31 mouse cellular contexts compared by ENCODE assay signal in genomic region chr2:34573073-34573472, GRCm38 (mm10).
DNase-seq lines count a peak whose midpoint lies in the region; ATAC-seq and TF ChIP-seq lines count a peak whose summit lies in the region.
"Had no signal": no experiment of that assay in that cellular context is flagged by ENCODE, and none has a peak within 500 bp of the region (broad histone marks: within the 10 kb centered on the region; RNA-seq: fewer than 3 reads in every experiment).

No protein-coding gene starts in this region.

- no peaks in the 10 kb centered on the region for H3K36me3 ChIP-seq in kidney, embryonic 14.5 days (ENCODE audit: control insufficient read depth, insufficient read depth, low read length)
- no peaks in the 10 kb centered on the region for H3K36me3 ChIP-seq in kidney, adult 2 months (ENCODE audit: control insufficient read depth, insufficient read depth, low read length)
- H3K36me3 ChIP-seq in stomach, embryonic 14.5 days (ENCODE audit: control insufficient read depth, insufficient read depth, low read length), result no peaks in the 10 kb centered on the region
- H3K36me3 ChIP-seq in stomach, postnatal 0 days (ENCODE audit: control insufficient read depth, insufficient read depth, low read length), result no peaks in the 10 kb centered on the region
- no peaks in the 10 kb centered on the region for H3K36me3 ChIP-seq in midbrain, embryonic 10.5 days
- H3K36me3 ChIP-seq: hindbrain, embryonic 10.5 days; hindbrain, embryonic 15.5 days; intestine, embryonic 15.5 days; limb, embryonic 15.5 days; midbrain, embryonic 15.5 days; stomach, embryonic 15.5 days had no signal

- no peak overlapping the region for H3K27ac ChIP-seq in kidney, embryonic 14.5 days (ENCODE audit: low read depth, low read length)
- no peak overlapping the region for H3K27ac ChIP-seq in kidney, adult 2 months (ENCODE audit: insufficient read depth, low read depth, low read length)
- H3K27ac ChIP-seq in stomach, embryonic 14.5 days (ENCODE audit: low read length), result no peak overlapping the region
- no peak overlapping the region for H3K27ac ChIP-seq in stomach, postnatal 0 days (replicated peaks)
- no peak overlapping the region for H3K27ac ChIP-seq in midbrain, embryonic 10.5 days (replicated peaks)
- H3K27ac ChIP-seq: forebrain, embryonic 13.5 days; hindbrain, embryonic 10.5 days; hindbrain, embryonic 15.5 days; intestine, embryonic 15.5 days; left cerebral cortex, adult 2 months; limb, embryonic 15.5 days; liver, embryonic 13.5 days; midbrain, embryonic 15.5 days; stomach, embryonic 15.5 days had no signal

- no peak overlapping the region for H3K4me3 ChIP-seq in kidney, embryonic 14.5 days (ENCODE audit: low read length)
- H3K4me3 ChIP-seq in kidney, adult 2 months (ENCODE audit: insufficient read depth, low read depth, low read length), result no peak overlapping the region
- no peak overlapping the region for H3K4me3 ChIP-seq in stomach, embryonic 14.5 days (ENCODE audit: low read depth, low read length)
- H3K4me3 ChIP-seq in stomach, postnatal 0 days (ENCODE audit: low read depth, low read length), result no peak overlapping the region
- H3K4me3 ChIP-seq in midbrain, embryonic 10.5 days, result no peak overlapping the region
- H3K4me3 ChIP-seq: forebrain, embryonic 13.5 days; hindbrain, embryonic 10.5 days; hindbrain, embryonic 15.5 days; intestine, embryonic 15.5 days; left cerebral cortex, adult 2 months; limb, embryonic 15.5 days; liver, embryonic 13.5 days; megakaryocyte, embryonic 14.5 days; midbrain, embryonic 15.5 days; stomach, embryonic 15.5 days had no signal

- no peak overlapping the region for H3K4me2 ChIP-seq in kidney, embryonic 14.5 days (replicated peaks; ENCODE audit: low read depth, low read length)
- H3K4me2 ChIP-seq in stomach, embryonic 14.5 days (replicated peaks; ENCODE audit: low read depth, low read length), result no peak overlapping the region
- no peak overlapping the region for H3K4me2 ChIP-seq in stomach, postnatal 0 days (replicated peaks; ENCODE audit: low read depth)
- H3K4me2 ChIP-seq: forebrain, embryonic 13.5 days; hindbrain, embryonic 15.5 days; intestine, embryonic 15.5 days; limb, embryonic 15.5 days; liver, embryonic 13.5 days; midbrain, embryonic 15.5 days; stomach, embryonic 15.5 days had no signal

- H3K9me3 ChIP-seq in kidney, embryonic 14.5 days (ENCODE audit: control insufficient read depth, low read length), result no peaks in the 10 kb centered on the region
- H3K9me3 ChIP-seq in stomach, embryonic 14.5 days (ENCODE audit: control insufficient read depth, low read depth, low read length), result no peaks in the 10 kb centered on the region
- H3K9me3 ChIP-seq in stomach, postnatal 0 days (ENCODE audit: control insufficient read depth, low read length), result no peaks in the 10 kb centered on the region
- H3K9me3 ChIP-seq in midbrain, embryonic 10.5 days (replicated peaks), result no peaks in the 10 kb centered on the region
- H3K9me3 ChIP-seq: forebrain, embryonic 13.5 days; hindbrain, embryonic 10.5 days; hindbrain, embryonic 15.5 days; intestine, embryonic 15.5 days; limb, embryonic 15.5 days; liver, embryonic 13.5 days; megakaryocyte, embryonic 14.5 days; midbrain, embryonic 15.5 days; stomach, embryonic 15.5 days had no signal

- ATAC-seq in kidney, embryonic 14.5 days (ENCODE audit: low FRiP score, low TSS enrichment), result peak; percentile 88
- peak; percentile 67; the same call in 1 of the 2 replicates for ATAC-seq in stomach, embryonic 14.5 days (ENCODE audit: insufficient number of reproducible peaks, insufficient read depth, low FRiP score, low read depth)
- no peak for ATAC-seq in stomach, postnatal 0 days (ENCODE audit: low FRiP score, low TSS enrichment)
- ATAC-seq in monocyte, adult 5-6 weeks (replicated peaks; ENCODE audit: insufficient number of reproducible peaks, low FRiP score, low TSS enrichment, poor library complexity, severe bottlenecking), result no peak
- ATAC-seq: forebrain, embryonic 13.5 days; intestine, embryonic 15.5 days; lung, postnatal 0 days; midbrain, embryonic 15.5 days; Patski had no signal

- DNase-seq in kidney, adult 2 months, result no peak
- DNase-seq in stomach, postnatal 0 days (ENCODE audit: low spot score), result no peak
- DNase-seq in mesoderm, embryonic 11.5 days (ENCODE audit: low read depth, low spot score), result peak; percentile 73
- no peak for DNase-seq in midbrain, embryonic 10.5 days (ENCODE audit: low spot score)
- DNase-seq: adrenal gland, postnatal 10 days; cerebellum, adult 11 months; cerebellum, adult 9-10 months; cerebellum, postnatal 36 days; gastrocnemius, postnatal 14 days; heart, postnatal 14 days; liver, embryonic 13.5 days; lung, adult 18-20 months; lung, postnatal 4 days; retina, postnatal 1 day; right cerebral cortex, postnatal 14 days; thymus, adult 18-20 months; thymus, postnatal 25 days had no signal

- no peak for TF ChIP-seq POLR2A in kidney, adult 2 months (IDR thresholded peaks at IDR 0.05; ENCODE audit: low read depth, low read length)

- H3K9ac ChIP-seq in kidney, embryonic 14.5 days (ENCODE audit: low read depth, low read length), result no peak overlapping the region
- no peak overlapping the region for H3K9ac ChIP-seq in stomach, embryonic 14.5 days (replicated peaks; ENCODE audit: low read depth, low read length)
- no peak overlapping the region for H3K9ac ChIP-seq in stomach, postnatal 0 days (ENCODE audit: low read length)
- H3K9ac ChIP-seq: forebrain, embryonic 13.5 days; hindbrain, embryonic 15.5 days; intestine, embryonic 15.5 days; limb, embryonic 15.5 days; liver, embryonic 13.5 days; midbrain, embryonic 15.5 days; stomach, embryonic 15.5 days had no signal

- TF ChIP-seq EP300 in stomach, postnatal 0 days (optimal IDR thresholded peaks at IDR 0.05), result no peak

- WGBS in kidney, embryonic 14.5 days, result 18% methylated on average over 4 of the region's 4 CpGs
- 75% methylated on average over 4 of the region's 4 CpGs for WGBS in kidney, adult 2 months
- 18% methylated on average over 4 of the region's 4 CpGs for WGBS in stomach, embryonic 14.5 days
- 47% methylated on average over 4 of the region's 4 CpGs for WGBS in stomach, postnatal 0 days
- WGBS in midbrain, embryonic 10.5 days, result 85% methylated on average over 4 of the region's 4 CpGs

- no peaks in the 10 kb centered on the region for H3K27me3 ChIP-seq in kidney, embryonic 14.5 days (ENCODE audit: control insufficient read depth, insufficient read depth, low read length)
- H3K27me3 ChIP-seq in kidney, adult 2 months (replicated peaks; ENCODE audit: control insufficient read depth, insufficient read depth, low read length), result no peaks in the 10 kb centered on the region
- H3K27me3 ChIP-seq in stomach, embryonic 14.5 days (ENCODE audit: control insufficient read depth, insufficient read depth, low read length), result no peaks in the 10 kb centered on the region
- H3K27me3 ChIP-seq in stomach, postnatal 0 days (ENCODE audit: control insufficient read depth, insufficient read depth, low read length), result no peaks in the 10 kb centered on the region
- peaks cover 55% of the 10 kb centered on the region for H3K27me3 ChIP-seq in midbrain, embryonic 10.5 days (ENCODE audit: low read depth, poor library complexity, severe bottlenecking)
- H3K27me3 ChIP-seq: hindbrain, embryonic 15.5 days; intestine, embryonic 15.5 days; liver, embryonic 13.5 days; megakaryocyte, embryonic 14.5 days; Patski; stomach, embryonic 15.5 days had no signal

- H3K4me1 ChIP-seq in kidney, embryonic 14.5 days (ENCODE audit: control insufficient read depth, insufficient read depth, low read length), result peaks cover 24% of the 10 kb centered on the region
- peaks cover 22% of the 10 kb centered on the region; the same call in 1 of the 2 replicates for H3K4me1 ChIP-seq in kidney, adult 2 months (ENCODE audit: control insufficient read depth, insufficient read depth, low read length)
- H3K4me1 ChIP-seq in stomach, embryonic 14.5 days (ENCODE audit: control insufficient read depth, insufficient read depth, low read length), result peaks cover 20% of the 10 kb centered on the region; the same call in 1 of the 2 replicates
- H3K4me1 ChIP-seq in stomach, postnatal 0 days (replicated peaks; ENCODE audit: control insufficient read depth, insufficient read depth), result peaks cover 6% of the 10 kb centered on the region; the same call in 1 of the 2 replicates
- peaks cover 36% of the 10 kb centered on the region for H3K4me1 ChIP-seq in midbrain, embryonic 10.5 days
- H3K4me1 ChIP-seq: liver, embryonic 13.5 days; megakaryocyte, embryonic 14.5 days had no signal

- no peak for TF ChIP-seq CTCF in kidney, adult 2 months (conservative IDR thresholded peaks at IDR 0.05; ENCODE audit: insufficient read depth, insufficient read length, low read depth, low read length)
- no peak for TF ChIP-seq CTCF in stomach, postnatal 0 days (IDR thresholded peaks at IDR 0.05; ENCODE audit: low read depth)

Comparison
In these comparisons a context has a peak if more than half of its experiments do, and no peak if none do; other contexts are left out.
1. ATAC-seq: peak in kidney, embryonic 14.5 days (single experiment) and stomach, embryonic 14.5 days (single experiment); none in stomach, postnatal 0 days (single experiment) and monocyte, adult 5-6 weeks (single experiment).